Mouse (Mus musculus) liver, embryonic 14.5 days (tissue): ENCODE measurements around the gene Thap4. TPM values are rescaled to one million over a fixed set of nuclear protein-coding genes. Genes with fewer than 3 reads are reported as not detected.

Source experiments
- ATAC-seq: fragments of 200-750 bp; cut with Nextera tagmentation; 2 replicates; pipeline ENCODE4 v1.8.0; 2017; ENCODE audit warnings: moderate number of reproducible peaks, mild to moderate bottlenecking, moderate library complexity; ENCODE audit not compliant: insufficient read depth
- DNase-seq, 3 experiments: peaks; one replicate each; pipeline ENCODE4 v3.0.0-alpha.2; 2012 to 2013; ENCODE audit warnings: low read depth in 3 of 3, low spot score in 3 of 3
- H3K27ac ChIP-seq: fragments of 300-500 bp; sonication (generic); 2 replicates; pipeline ENCODE4 v1.5.1; 2014; ENCODE audit warnings: moderate library complexity, mild to moderate bottlenecking, control low read depth, inconsistent platforms
- H3K27me3 ChIP-seq: fragments of 300-500 bp; sonication (generic); 2 replicates; pipeline ENCODE4 v1.6.1; 2014; ENCODE audit warnings: mild to moderate bottlenecking, low read length, moderate library complexity; ENCODE audit not compliant: control insufficient read depth, insufficient read depth
- H3K36me3 ChIP-seq: fragments of 300-500 bp; sonication (generic); replicated peaks from 2 replicates; pipeline ENCODE4 v1.6.1; 2014; ENCODE audit warnings: low read depth; ENCODE audit not compliant: control insufficient read depth, insufficient read depth
- H3K4me1 ChIP-seq, 2 experiments: fragments of 200-500 bp in 1 of 2; fragments of 300-500 bp in 1 of 2; sonication (generic) in 1 of 2; replicated peaks; 2 replicates each; pipeline ENCODE4 v1.6.1; 2012 to 2014; ENCODE audit warnings: antibody characterized with exemption in 1 of 2, inconsistent platforms in 1 of 2, low read length in 1 of 2; ENCODE audit not compliant: control insufficient read depth in 2 of 2, insufficient read depth in 2 of 2
- H3K4me2 ChIP-seq: fragments of 300-500 bp; sonication (generic); 2 replicates; pipeline ENCODE4 v1.6.1; 2014; ENCODE audit warnings: low read depth, mild to moderate bottlenecking, control low read depth, moderate library complexity
- H3K4me3 ChIP-seq, 2 experiments: fragments of 200-500 bp in 1 of 2; fragments of 300-500 bp in 1 of 2; sonication (generic) in 1 of 2; 2 replicates each; pipeline ENCODE4 v1.5.1; 2012 to 2014; ENCODE audit warnings: low read depth in 2 of 2, low read length in 2 of 2, mild to moderate bottlenecking in 2 of 2, control low read depth in 1 of 2, inconsistent platforms in 1 of 2, moderate library complexity in 1 of 2; ENCODE audit not compliant: insufficient read depth in 1 of 2
- H3K9ac ChIP-seq: fragments of 300-500 bp; sonication (generic); replicated peaks from 2 replicates; pipeline ENCODE4 v1.6.1; 2014; ENCODE audit warnings: mild to moderate bottlenecking, control low read depth, moderate library complexity
- H3K9me3 ChIP-seq: fragments of 300-500 bp; sonication (generic); 2 replicates; pipeline ENCODE4 v1.6.1; 2016; ENCODE audit warnings: low read length, mixed read lengths; ENCODE audit not compliant: control insufficient read depth
- CTCF ChIP-seq: IDR thresholded peaks from 2 replicates; pipeline ENCODE4 v1.5.1; 2016; ENCODE audit warnings: antibody characterized with exemption, low read depth, control low read depth
- EP300 ChIP-seq: IDR thresholded peaks from 2 replicates; pipeline ENCODE4 v1.6.1; 2016; ENCODE audit warnings: antibody characterized with exemption, low read depth
- WGBS: fragments of 180-500 bp; shearing (Covaris S2); extraction: QIAGEN DNeasy Blood & Tissue Kit; methylation state at CpG from one replicate; pipeline ENCODE4 v1.1.7; 2014; ENCODE audit not compliant: insufficient replicate concordance; 5-methylcytosine and 5-hydroxymethylcytosine counted together
- polyA plus RNA-seq, 2 experiments: library from polyadenylated mRNA; depleted of rRNA in 1 of 2; stranded (reverse) in 1 of 2; unstranded in 1 of 2; fragments of >200 nt; fragmentation: Nextera tagmentation in 1 of 2; extraction: Ambion mirVana in 1 of 2; gene quantifications; 2 replicates each; pipeline versions ENCODE4 v1.2.1 to v1.2.3; 2012 to 2014

Gene Thap4
- polyA plus RNA-seq, 2 experiments = 10.5 to 11.7 TPM

- H3K4me3 ChIP-seq = no peak overlapping the region
- WGBS = 78% methylated on average over 5 of the region's 5 CpGs
- no peaks in the 10 kb centered on the region for H3K27me3 ChIP-seq
- TF ChIP-seq EP300 = no peak
- no peak for TF ChIP-seq CTCF
- peaks cover 13 to 16% of the 10 kb centered on the region in 2 experiments for H3K4me1 ChIP-seq
- no peak overlapping the region for H3K9ac ChIP-seq
- no peak overlapping the region for H3K27ac ChIP-seq
- no peaks in the 10 kb centered on the region for H3K9me3 ChIP-seq
- no peak overlapping the region for H3K4me2 ChIP-seq
- DNase-seq = no peak
- no peaks in the 10 kb centered on the region for H3K36me3 ChIP-seq
- ATAC-seq = no peak
Measured at GRCm38 (mm10) chr1:93737711-93738110, 17.0 kb downstream of the Thap4 start.

- DNase-seq (no peak), ATAC-seq (no peak)
- WGBS = 16% methylated on average over 3 of the region's 3 CpGs
- Histone ChIP-seq H3K9ac (no peak overlapping the region), H3K9me3 (no peaks in the 10 kb centered on the region), H3K27ac (no peak overlapping the region), H3K36me3 (no peaks in the 10 kb centered on the region), H3K4me3 (no peak overlapping the region), H3K4me2 (no peak overlapping the region), H3K4me1 (peaks cover 0 to 3% of the 10 kb centered on the region in 2 experiments; a peak in 1 of 4 replicates), H3K27me3 (no peaks in the 10 kb centered on the region)
- TF ChIP-seq EP300 = no peak
- no peak for TF ChIP-seq CTCF
Measured at GRCm38 (mm10) chr1:93735859-93736258, 18.8 kb downstream of the Thap4 start.

GRCm38 (mm10) chr1:93731880-93732281 is 22.8 kb downstream of the Thap4 start:
- peaks cover 0 to 3% of the 10 kb centered on the region in 2 experiments; a peak in 1 of 4 replicates for H3K4me1 ChIP-seq
- WGBS = 61% methylated on average over 3 of the region's 3 CpGs
- ATAC-seq = no peak
- H3K4me3 ChIP-seq = no peak overlapping the region
- no peak overlapping the region for H3K9ac ChIP-seq
- no peak for TF ChIP-seq CTCF
- no peak for TF ChIP-seq EP300
- H3K36me3 ChIP-seq = no peaks in the 10 kb centered on the region
- H3K9me3 ChIP-seq = no peaks in the 10 kb centered on the region
- H3K4me2 ChIP-seq = no peak overlapping the region
- H3K27ac ChIP-seq = no peak overlapping the region
- H3K27me3 ChIP-seq = no peaks in the 10 kb centered on the region
- no peak for DNase-seq

DNA sequence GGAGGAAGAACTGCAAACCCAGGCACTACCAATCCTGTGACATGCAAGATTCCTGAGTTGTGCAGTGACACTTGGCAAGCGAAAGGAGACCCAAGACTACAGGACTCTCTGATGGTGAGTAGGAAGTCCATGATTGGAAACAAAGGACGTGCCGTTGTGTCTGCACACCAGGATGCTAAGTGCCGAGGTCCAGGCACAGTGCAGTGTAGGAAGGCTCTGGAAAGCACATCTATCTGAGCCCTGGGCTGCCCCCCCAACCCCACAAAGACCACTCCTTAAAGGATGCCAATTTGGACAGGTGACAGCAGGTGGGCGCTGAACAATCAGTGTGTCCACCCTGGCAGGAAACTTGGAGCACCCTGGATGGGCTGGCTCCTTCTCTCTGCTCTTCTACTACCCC is 23.6 kb downstream of the Thap4 start:
- H3K9me3 ChIP-seq = no peaks in the 10 kb centered on the region
- no peaks in the 10 kb centered on the region for H3K36me3 ChIP-seq
- H3K27ac ChIP-seq = no peak overlapping the region
- no peak overlapping the region for H3K4me3 ChIP-seq
- no peak for ATAC-seq
- no peak overlapping the region for H3K9ac ChIP-seq
- H3K27me3 ChIP-seq = no peaks in the 10 kb centered on the region
- no peak for TF ChIP-seq CTCF
- no peak for TF ChIP-seq EP300
- no peak overlapping the region for H3K4me2 ChIP-seq
- DNase-seq = no peak
- H3K4me1 ChIP-seq = peaks cover 0 to under 1% of the 10 kb centered on the region in 2 experiments; a peak in 1 of 4 replicates
- 77% methylated on average over 5 of the region's 5 CpGs for WGBS

- peak; percentile 92 for TF ChIP-seq CTCF
- no peak for TF ChIP-seq EP300
- Histone ChIP-seq H3K9me3 (no peaks in the 10 kb centered on the region), H3K4me2 (no peak overlapping the region), H3K4me3 (no peak overlapping the region), H3K27me3 (no peaks in the 10 kb centered on the region), H3K36me3 (no peaks in the 10 kb centered on the region), H3K4me1 (no peaks in the 10 kb centered on the region), H3K27ac (no peak overlapping the region), H3K9ac (no peak overlapping the region)
- 57% methylated on average over 3 of the region's 3 CpGs for WGBS
- DNase-seq (no peak), ATAC-seq (peak; percentile 55)
Measured at GRCm38 (mm10) chr1:93726974-93727373, 27.7 kb downstream of the Thap4 start.
